Mouse (Mus musculus) heart, postnatal 0 days (tissue): Measurements from ENCODE around the gene Igfbp4.

Experiments
- CTCF ChIP-seq: IDR thresholded peaks from 2 replicates; pipeline ENCODE4 v1.5.1; 2016; ENCODE audit warnings: antibody characterized with exemption, control low read depth, low read depth
- EP300 ChIP-seq: IDR thresholded peaks from 2 replicates; pipeline ENCODE4 v1.6.1; 2016; ENCODE audit warnings: antibody characterized with exemption, low read depth

- TF ChIP-seq CTCF = no peak
- TF ChIP-seq EP300 = no peak
Observed at GRCm38 (mm10) chr11:99060435-99060834, 19.4 kb downstream of the Igfbp4 start.
